Mouse (Mus musculus): ENCODE results near the gene Arhgap27.

- no peak for TF ChIP-seq MAZ (IDR thresholded peaks at IDR 0.05; ENCODE audit: low read depth, low read length)
- no peak for TF ChIP-seq NELFE (IDR thresholded peaks at IDR 0.05; ENCODE audit: low read depth, low read length)
- TF ChIP-seq CTCF (IDR thresholded peaks at IDR 0.05 in 2 of 3, conservative IDR thresholded peaks at IDR 0.05 in 1 of 3; ENCODE audit: control insufficient read depth in 1 of 3, insufficient read depth in 1 of 3, low read depth in 2 of 3, low read length in 3 of 3, poor library complexity in 1 of 3, severe bottlenecking in 1 of 3), result no peak
- TF ChIP-seq GABPA (IDR thresholded peaks at IDR 0.05; ENCODE audit: low read depth, low read length), result no peak
- TF ChIP-seq POLR2A (IDR thresholded peaks at IDR 0.05; ENCODE audit: control insufficient read depth in 1 of 2, insufficient read depth in 1 of 2, low read depth in 1 of 2, low read length in 2 of 2, poor library complexity in 1 of 2), result no peak
- no peak for TF ChIP-seq ZMIZ1 (IDR thresholded peaks at IDR 0.05; ENCODE audit: low read depth, low read length)
- peak; percentile 29 to 60; a peak in 2 of 4 replicates for TF ChIP-seq USF2 (IDR thresholded peaks at IDR 0.05; ENCODE audit: borderline replicate concordance in 1 of 2, insufficient read depth in 1 of 2, low read depth in 1 of 2, low read length in 2 of 2)
- no peak for TF ChIP-seq GATA1 (IDR thresholded peaks at IDR 0.05; ENCODE audit: low read depth, low read length)
- peak; percentile 56; the same call in 1 of the 2 replicates for TF ChIP-seq BHLHE40 (IDR thresholded peaks at IDR 0.05; ENCODE audit: borderline replicate concordance, low read depth, low read length)
- TF ChIP-seq MAX (IDR thresholded peaks at IDR 0.05; ENCODE audit: low read length), result peak; percentile 59; the same call in 1 of the 2 replicates
- no peak; a peak in 1 of 4 replicates for TF ChIP-seq EP300 (IDR thresholded peaks at IDR 0.05; ENCODE audit: low read depth in 1 of 2, low read length in 2 of 2)
Observed at GRCm38 (mm10) chr11:103304525-103304924, 59.0 kb downstream of the Arhgap27 start.

Measured in MEL (cell line).